In the genomic region with DNA sequence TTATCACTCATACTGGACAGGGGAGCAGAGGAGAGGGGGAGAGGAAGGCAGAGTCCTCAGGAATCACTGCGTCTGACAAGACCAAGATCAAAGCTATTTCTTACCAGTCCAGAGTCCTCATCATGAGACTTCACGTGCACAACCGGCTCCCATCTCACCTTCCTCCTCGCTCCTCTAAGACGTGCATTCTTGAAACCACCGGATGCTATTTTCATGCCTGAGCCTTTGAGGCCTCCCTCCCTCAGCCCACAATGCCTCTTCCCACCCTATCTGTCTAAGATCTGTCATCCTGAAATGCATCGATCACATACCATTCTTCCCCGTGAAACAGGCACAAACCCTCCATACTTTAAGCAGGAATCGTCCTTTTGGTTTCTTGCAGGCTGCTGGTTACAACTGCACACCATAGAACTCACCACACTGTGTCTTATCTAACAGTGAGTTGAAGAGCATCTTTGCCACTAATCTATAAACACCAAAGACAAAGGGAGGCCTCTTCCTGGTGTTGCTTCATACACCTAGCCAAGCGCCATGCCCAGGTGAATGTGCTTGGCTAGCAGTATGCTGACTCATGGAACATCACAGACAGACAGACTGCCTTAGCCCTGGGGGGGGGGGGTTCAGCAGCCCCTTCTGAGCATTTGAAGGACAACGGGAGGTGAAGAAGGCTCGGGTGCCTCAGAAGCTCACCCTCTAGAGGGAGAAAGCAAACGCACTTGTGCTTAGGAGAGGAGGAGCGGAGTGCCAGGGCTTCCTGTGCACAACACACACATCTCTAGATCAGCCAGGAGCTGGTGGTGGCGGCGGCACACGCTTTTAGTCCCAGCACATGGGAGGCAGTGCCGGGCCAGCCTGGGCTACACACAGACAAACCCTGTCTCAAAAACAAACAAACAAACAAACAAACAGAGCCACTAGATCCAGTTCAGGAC, we compare ENCODE assay signal across 18 mouse cellular contexts. TPM values are rescaled to one million over a fixed set of nuclear protein-coding genes. Genes with fewer than 3 reads are reported as not detected.
DNase-seq lines count a peak whose midpoint lies in the region; ATAC-seq and TF ChIP-seq lines count a peak whose summit lies in the region.
"Had no signal": no experiment of that assay in that cellular context is flagged by ENCODE, and none has a peak within 500 bp of the region (broad histone marks: within the 10 kb centered on the region; RNA-seq: fewer than 3 reads in every experiment).

No protein-coding gene starts in this region.

- TF ChIP-seq CTCF in gastrocnemius, adult 2 months (IDR thresholded peaks at IDR 0.05): no peak

- peaks cover 16% of the 10 kb centered on the region for H3K4me1 ChIP-seq in liver, embryonic 11.5 days (replicated peaks; ENCODE audit: control insufficient read depth, insufficient read depth, low read length)
- H3K4me1 ChIP-seq: hindbrain, embryonic 10.5 days; stomach, embryonic 15.5 days had no signal

- no peak overlapping the region for H3K4me2 ChIP-seq in liver, embryonic 11.5 days
- H3K4me2 ChIP-seq: heart, embryonic 13.5 days; stomach, embryonic 15.5 days had no signal

- no peak overlapping the region for H3K4me3 ChIP-seq in liver, embryonic 11.5 days (ENCODE audit: low read depth, low read length)
- no peak overlapping the region for H3K4me3 ChIP-seq in gastrocnemius, adult 2 months
- H3K4me3 ChIP-seq: heart, embryonic 13.5 days; hindbrain, embryonic 10.5 days; stomach, embryonic 15.5 days had no signal

- H3K9ac ChIP-seq in liver, embryonic 11.5 days (ENCODE audit: low read depth, low read length): no peak overlapping the region
- H3K9ac ChIP-seq: heart, embryonic 13.5 days; stomach, embryonic 15.5 days had no signal

- H3K27ac ChIP-seq in liver, embryonic 11.5 days (ENCODE audit: low read depth, low read length): no peak overlapping the region
- H3K27ac ChIP-seq in gastrocnemius, adult 2 months: no peak overlapping the region
- H3K27ac ChIP-seq: heart, embryonic 13.5 days; hindbrain, embryonic 10.5 days; stomach, embryonic 15.5 days had no signal

- intact Hi-C loops in gastrocnemius, adult 2 months (cut with DNase I): no loop called here

- DNase-seq in liver, embryonic 11.5 days (ENCODE audit: low spot score): no peak
- DNase-seq in liver: no peak
- peak; percentile 21 to 42 for DNase-seq in thymus, postnatal 36 days
- DNase-seq in gastrocnemius, adult 2 months: no peak
- DNase-seq in frontal cortex, postnatal 14 days (ENCODE audit: low spot score in 2 of 2): no peak
- DNase-seq in urinary bladder, adult 18-20 months (ENCODE audit: low spot score in 2 of 2): no peak
- DNase-seq: adrenal gland, postnatal 25 days; cerebellum, postnatal 25 days; kidney, adult 11 months; kidney, postnatal 14 days; lung, postnatal 4 days had no signal

- H3K9me3 ChIP-seq in liver, embryonic 11.5 days (ENCODE audit: control insufficient read depth, low read length): no peaks in the 10 kb centered on the region
- H3K9me3 ChIP-seq: heart, embryonic 13.5 days; hindbrain, embryonic 10.5 days; stomach, embryonic 15.5 days had no signal

- peak; percentile 27; the same call in 1 of the 2 replicates for ATAC-seq in liver, embryonic 11.5 days (replicated peaks; ENCODE audit: low FRiP score)
- ATAC-seq in inflammation-experienced regulatory T-cells, adult 6 months: peak; percentile 70
- ATAC-seq in megakaryocyte progenitor cell, adult 5-6 weeks (replicated peaks; ENCODE audit: poor library complexity): peak; percentile 30

- H3K36me3 ChIP-seq in liver, embryonic 11.5 days (ENCODE audit: control insufficient read depth, insufficient read depth, low read length): no peaks in the 10 kb centered on the region
- H3K36me3 ChIP-seq: stomach, embryonic 15.5 days had no signal

- WGBS in liver, embryonic 11.5 days: 56% methylated on average over 18 of the region's 18 CpGs

- H3K27me3 ChIP-seq in liver, embryonic 11.5 days (replicated peaks; ENCODE audit: control insufficient read depth, insufficient read depth, low read length): no peaks in the 10 kb centered on the region
- H3K27me3 ChIP-seq: heart, embryonic 13.5 days; stomach, embryonic 15.5 days had no signal

RNA-seq across cellular contexts. Expression of gene Klhl18, which starts 15.3 kb away (rescaled TPM):
- polyA plus RNA-seq in liver, embryonic 11.5 days (2014; fragmentation: Nextera tagmentation; extraction: Ambion mirVana): 7.1 TPM in 2 replicates
- polyA plus RNA-seq in inflammation-experienced regulatory T-cells, adult 6 months (2017; shearing (Covaris generic)): 10 to 100 TPM; 10.7 to 16.2 (median 12.3) TPM
- total RNA-seq in megakaryocyte progenitor cell, adult 5-6 weeks (2015): 11.1 and 11.5 TPM in 2 replicates
- 8.4 and 11.4 TPM in 2 replicates for total RNA-seq in megakaryocyte progenitor cell, adult 5-6 weeks (2017)
- total RNA-seq in gastrocnemius, adult 2 months (2021): 1 to 10 TPM; 7.2 to 8.6 TPM

RNA-seq across cellular contexts. Expression of gene Kif9, which starts 15.6 kb away (rescaled TPM):
- 0.66 and 1.0 TPM in 2 replicates for polyA plus RNA-seq in liver, embryonic 11.5 days (2014; fragmentation: Nextera tagmentation; extraction: Ambion mirVana)
- under 1 TPM; 0.53 to 0.95 (median 0.75) TPM for polyA plus RNA-seq in inflammation-experienced regulatory T-cells, adult 6 months (2017; shearing (Covaris generic))
- total RNA-seq in megakaryocyte progenitor cell, adult 5-6 weeks (2015): 0.77 and 1.4 TPM in 2 replicates
- 0.87 and 1.7 TPM in 2 replicates for total RNA-seq in megakaryocyte progenitor cell, adult 5-6 weeks (2017)
- under 1 TPM in 1 of 2 experiments, not detected in 1; 0.08 TPM for total RNA-seq in gastrocnemius, adult 2 months (2021)

RNA-seq across cellular contexts. Expression of gene Ngp, which starts 41.6 kb away (rescaled TPM):
- 16.6 and 19.0 TPM in 2 replicates for polyA plus RNA-seq in liver, embryonic 11.5 days (2014; fragmentation: Nextera tagmentation; extraction: Ambion mirVana)
- 1 to 10 TPM in 1 of 3 experiments, not detected in 2; 5.1 TPM for polyA plus RNA-seq in inflammation-experienced regulatory T-cells, adult 6 months (2017; shearing (Covaris generic))
- 1,024 and 1,594 TPM in 2 replicates for total RNA-seq in megakaryocyte progenitor cell, adult 5-6 weeks (2015)
- total RNA-seq in megakaryocyte progenitor cell, adult 5-6 weeks (2017): 354 and 557 TPM in 2 replicates
- total RNA-seq in gastrocnemius, adult 2 months (2021): not detected
- total RNA-seq: adrenal gland, postnatal 25 days; left cerebral cortex, postnatal 25 days; liver, adult 2 months had no signal
- polyA plus RNA-seq: hindbrain, embryonic 10.5 days had no signal

RNA-seq across cellular contexts. Expression of gene Ptpn23, which starts 53.1 kb away (rescaled TPM):
- 13.2 and 13.6 TPM in 2 replicates for polyA plus RNA-seq in liver, embryonic 11.5 days (2014; fragmentation: Nextera tagmentation; extraction: Ambion mirVana)
- polyA plus RNA-seq in inflammation-experienced regulatory T-cells, adult 6 months (2017; shearing (Covaris generic)): 1 to 10 TPM; 4.4 to 5.9 (median 4.7) TPM
- 8.6 and 13.0 TPM in 2 replicates for total RNA-seq in megakaryocyte progenitor cell, adult 5-6 weeks (2015)
- 1.5 and 4.0 TPM in 2 replicates for total RNA-seq in megakaryocyte progenitor cell, adult 5-6 weeks (2017)
- 10 to 100 TPM in 1 of 2 experiments, 1 to 10 TPM in 1; 8.5 to 10.0 TPM for total RNA-seq in gastrocnemius, adult 2 months (2021)

Comparison
In these comparisons a context has a peak if more than half of its experiments do, and no peak if none do; other contexts are left out.
1. DNase-seq: peak in thymus, postnatal 36 days (2 of 2); none in liver, embryonic 11.5 days (single experiment), liver (single experiment), gastrocnemius, adult 2 months (single experiment), frontal cortex, postnatal 14 days (0 of 2) and urinary bladder, adult 18-20 months (0 of 2).
2. RNA of gene Ngp, which starts 41.6 kb away (total RNA-seq): 354 to 1,594 TPM in megakaryocyte progenitor cell, adult 5-6 weeks; not detected in gastrocnemius, adult 2 months; every median in the first group is over 100 times any median in the second.
3. Peak in every context shown above with its lines, with median percentiles within 50 percentile points of each other: ATAC-seq.